Mouse (Mus musculus): Measurements from ENCODE around the gene 5730596B20Rik. TPM values are rescaled to one million over a fixed set of nuclear protein-coding genes. Genes with fewer than 3 reads are reported as not detected.

The 5730596B20Rik gene
- polyA plus RNA-seq, 1 experiment, result not detected

DNA sequence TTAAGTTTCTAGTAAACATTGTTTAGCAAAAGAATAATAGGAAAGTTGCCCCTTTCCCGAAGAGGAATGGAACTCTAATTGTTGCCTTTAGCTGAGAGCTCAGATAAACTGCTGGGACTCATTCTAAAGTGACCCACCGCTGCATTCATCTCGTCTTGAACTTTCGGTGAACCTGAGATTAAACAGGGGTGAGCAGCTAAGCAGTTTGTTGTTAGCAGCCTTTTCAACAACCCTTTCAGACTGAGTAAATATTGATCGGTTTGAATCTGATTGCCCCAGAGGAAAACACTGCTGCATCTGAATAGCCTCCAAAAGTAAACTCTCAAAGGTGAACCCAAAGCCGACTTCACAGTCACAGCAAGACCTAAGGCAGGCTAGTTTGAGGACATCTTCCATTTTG is 24.0 kb upstream of the 5730596B20Rik start:
- H3K4me1 ChIP-seq (ENCODE audit: control insufficient read depth, insufficient read depth, low read length), result no peaks in the 10 kb centered on the region
- no peak overlapping the region for H3K27ac ChIP-seq (ENCODE audit: control insufficient read depth, insufficient read depth, low read depth, low read length, poor library complexity)
- TF ChIP-seq CTCF (IDR thresholded peaks at IDR 0.05; ENCODE audit: control insufficient read depth, insufficient read depth, low read length), result no peak
- TF ChIP-seq POLR2A (IDR thresholded peaks at IDR 0.05; ENCODE audit: borderline replicate concordance, control insufficient read depth, low read depth, low read length), result no peak
- 24% methylated on average over 6 of the region's 6 CpGs for WGBS
- no peak overlapping the region for H3K4me3 ChIP-seq (replicated peaks; ENCODE audit: control insufficient read depth, low read depth, low read length)

DNA sequence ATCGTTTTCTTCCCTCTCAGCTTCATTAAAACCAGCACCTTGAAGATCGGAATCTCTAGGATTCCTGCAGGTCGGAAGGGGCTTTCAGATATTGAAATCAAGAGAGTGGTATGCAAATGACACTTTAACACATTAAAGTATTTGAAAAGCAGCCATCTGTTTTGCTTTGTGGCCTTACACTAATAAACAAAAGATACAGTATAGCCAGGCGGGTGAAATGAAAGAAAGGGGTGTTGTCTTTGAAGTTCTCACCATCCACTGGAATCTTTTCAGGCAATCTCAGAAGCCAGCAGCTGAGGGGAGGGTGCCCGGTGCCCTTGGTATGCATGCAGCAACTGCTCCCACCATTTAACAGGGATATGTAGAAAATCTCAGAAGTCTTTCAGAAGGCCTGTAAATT is 23.3 kb upstream of the 5730596B20Rik start:
- H3K4me3 ChIP-seq (replicated peaks; ENCODE audit: control insufficient read depth, low read depth, low read length), result no peak overlapping the region
- no peak overlapping the region for H3K27ac ChIP-seq (ENCODE audit: control insufficient read depth, insufficient read depth, low read depth, low read length, poor library complexity)
- H3K4me1 ChIP-seq (ENCODE audit: control insufficient read depth, insufficient read depth, low read length), result no peaks in the 10 kb centered on the region
- WGBS, result 75% methylated on average over 5 of the region's 5 CpGs
- TF ChIP-seq POLR2A (IDR thresholded peaks at IDR 0.05; ENCODE audit: borderline replicate concordance, control insufficient read depth, low read depth, low read length) (no peak), CTCF (IDR thresholded peaks at IDR 0.05; ENCODE audit: control insufficient read depth, insufficient read depth, low read length) (no peak)

GRCm38 (mm10) chr6:52155471-52155870 is 21.8 kb upstream of the 5730596B20Rik start:
- 82% methylated on average over 3 of the region's 3 CpGs for WGBS

GRCm38 (mm10) chr6:52156551-52157200 is 20.6 kb upstream of the 5730596B20Rik start:
- Histone ChIP-seq H3K4me3 (replicated peaks; ENCODE audit: control insufficient read depth, low read depth, low read length) (no peak overlapping the region), H3K27ac (ENCODE audit: control insufficient read depth, insufficient read depth, low read depth, low read length, poor library complexity) (no peak overlapping the region), H3K4me1 (ENCODE audit: control insufficient read depth, insufficient read depth, low read length) (no peaks in the 10 kb centered on the region)
- WGBS, result 16% methylated on average over 20 of the region's 20 CpGs
- TF ChIP-seq CTCF (IDR thresholded peaks at IDR 0.05; ENCODE audit: control insufficient read depth, insufficient read depth, low read length) (no peak), POLR2A (IDR thresholded peaks at IDR 0.05; ENCODE audit: borderline replicate concordance, control insufficient read depth, low read depth, low read length) (no peak)

More at GRCm38 (mm10) chr6:52155471-52155870, 21.8 kb upstream of the 5730596B20Rik start:
- TF ChIP-seq CTCF (IDR thresholded peaks at IDR 0.05; ENCODE audit: control insufficient read depth, insufficient read depth, low read length), result no peak
- TF ChIP-seq POLR2A (IDR thresholded peaks at IDR 0.05; ENCODE audit: borderline replicate concordance, control insufficient read depth, low read depth, low read length), result no peak
- no peak overlapping the region for H3K27ac ChIP-seq (ENCODE audit: control insufficient read depth, insufficient read depth, low read depth, low read length, poor library complexity)
- H3K4me1 ChIP-seq (ENCODE audit: control insufficient read depth, insufficient read depth, low read length), result no peaks in the 10 kb centered on the region
- H3K4me3 ChIP-seq (replicated peaks; ENCODE audit: control insufficient read depth, low read depth, low read length), result no peak overlapping the region

GRCm38 (mm10) chr6:52157466-52158275 is 19.6 kb upstream of the 5730596B20Rik start:
- Histone ChIP-seq H3K4me3 (replicated peaks; ENCODE audit: control insufficient read depth, low read depth, low read length) (peak overlapping the region; percentile 48), H3K27ac (ENCODE audit: control insufficient read depth, insufficient read depth, low read depth, low read length, poor library complexity) (no peak overlapping the region), H3K4me1 (ENCODE audit: control insufficient read depth, insufficient read depth, low read length) (no peaks in the 10 kb centered on the region)
- WGBS, result 4% methylated on average over 32 of the region's 32 CpGs
- no peak for TF ChIP-seq CTCF (IDR thresholded peaks at IDR 0.05; ENCODE audit: control insufficient read depth, insufficient read depth, low read length)
- no peak for TF ChIP-seq POLR2A (IDR thresholded peaks at IDR 0.05; ENCODE audit: borderline replicate concordance, control insufficient read depth, low read depth, low read length)

DNA sequence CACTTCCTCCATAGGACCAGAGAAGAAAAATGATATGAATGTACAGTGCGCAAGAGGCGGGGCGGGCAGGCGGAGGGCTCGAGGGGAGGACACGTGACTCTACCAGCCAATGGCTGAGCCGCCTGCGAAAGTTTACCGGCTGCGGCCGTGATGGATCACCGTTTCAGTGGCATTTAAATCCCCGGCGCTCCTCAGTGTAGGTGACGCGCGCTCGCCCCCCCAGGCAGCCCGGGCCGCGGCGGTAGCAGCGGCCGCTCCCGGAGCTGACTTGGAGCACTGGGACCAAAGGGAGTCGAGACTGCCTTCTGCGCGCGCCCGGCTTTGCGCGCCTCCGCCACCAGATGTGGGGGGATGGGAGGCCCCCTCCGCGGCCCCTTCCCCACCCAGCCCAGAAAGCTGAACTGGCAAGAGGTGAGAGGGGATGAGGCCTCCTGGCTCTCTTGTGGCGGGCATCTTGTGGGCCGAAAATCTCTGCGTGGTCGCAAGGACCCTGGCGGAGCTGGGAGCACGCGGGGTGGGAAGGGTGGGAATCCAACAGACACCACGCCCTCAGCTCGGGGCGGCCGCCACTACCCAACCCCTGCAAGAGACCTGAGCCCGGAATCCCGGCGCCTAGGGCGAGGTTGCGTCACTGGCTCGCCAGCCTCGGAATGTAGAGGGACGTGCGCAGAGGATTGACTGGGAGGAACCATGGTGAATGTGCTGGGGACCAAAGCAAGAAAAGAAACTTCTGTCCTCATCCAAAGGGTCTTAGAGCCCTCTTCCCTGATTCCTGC is 18.8 kb upstream of the 5730596B20Rik start, which contains the start of gene Hoxa1:
TSS of gene Hoxa1 (minus strand) at position 42 of the 776 bp plus-strand sequence.
- no peak for TF ChIP-seq POLR2A (IDR thresholded peaks at IDR 0.05; ENCODE audit: borderline replicate concordance, control insufficient read depth, low read depth, low read length)
- no peak for TF ChIP-seq CTCF (IDR thresholded peaks at IDR 0.05; ENCODE audit: control insufficient read depth, insufficient read depth, low read length)
- WGBS, result under 1% methylated on average over 55 of the region's 55 CpGs
- Histone ChIP-seq H3K4me1 (ENCODE audit: control insufficient read depth, insufficient read depth, low read length) (no peaks in the 10 kb centered on the region), H3K27ac (ENCODE audit: control insufficient read depth, insufficient read depth, low read depth, low read length, poor library complexity) (no peak within 1 kb of the TSS), H3K4me3 (replicated peaks; ENCODE audit: control insufficient read depth, low read depth, low read length) (peak within 1 kb of the TSS; percentile 48)

- 31% methylated on average over 12 of the region's 12 CpGs for WGBS
- Histone ChIP-seq H3K4me3 (replicated peaks; ENCODE audit: control insufficient read depth, low read depth, low read length) (no peak overlapping the region), H3K27ac (ENCODE audit: control insufficient read depth, insufficient read depth, low read depth, low read length, poor library complexity) (no peak overlapping the region), H3K4me1 (ENCODE audit: control insufficient read depth, insufficient read depth, low read length) (no peaks in the 10 kb centered on the region)
- TF ChIP-seq POLR2A (IDR thresholded peaks at IDR 0.05; ENCODE audit: borderline replicate concordance, control insufficient read depth, low read depth, low read length), result no peak
- TF ChIP-seq CTCF (IDR thresholded peaks at IDR 0.05; ENCODE audit: control insufficient read depth, insufficient read depth, low read length), result no peak
Observed at GRCm38 (mm10) chr6:52159164-52159761, 18.0 kb upstream of the 5730596B20Rik start.

All from bone marrow, adult 2 months (tissue).